Mouse (Mus musculus) ES-E14 (cell line): ENCODE data around the gene 1600002K03Rik.

Source experiments
- CHD2 ChIP-seq: IDR thresholded peaks from 2 replicates; pipeline ENCODE4 v1.6.1; 2014; ENCODE audit warnings: mild to moderate bottlenecking, low read depth, low read length, inconsistent platforms
- HCFC1 ChIP-seq: IDR thresholded peaks from 2 replicates; pipeline ENCODE4 v1.6.1; 2012; ENCODE audit warnings: low read length, inconsistent platforms, borderline replicate concordance; ENCODE audit not compliant: insufficient read depth
- MAFK ChIP-seq: IDR thresholded peaks from 2 replicates; pipeline ENCODE4 v1.6.1; 2014; ENCODE audit warnings: mild to moderate bottlenecking, low read depth, low read length, inconsistent platforms; ENCODE audit not compliant: insufficient read depth
- ZNF384 ChIP-seq: IDR thresholded peaks from 2 replicates; pipeline ENCODE4 v1.6.1; 2012; ENCODE audit warnings: low read depth, low read length, inconsistent platforms

GRCm38 (mm10) chr10:80170601-80171021 is 2.1 kb upstream of the 1600002K03Rik start:
- TF ChIP-seq MAFK (no peak), CHD2 (no peak), ZNF384 (no peak), HCFC1 (no peak)
